Mouse (Mus musculus): ENCODE data around the gene Gm13272. TPM values are rescaled to one million over a fixed set of nuclear protein-coding genes. Genes with fewer than 3 reads are reported as not detected.

Gm13272 gene
- polyA plus RNA-seq (2021; fragmentation: Nextera tagmentation) = not detected in 2 replicates
- long read RNA-seq, experiment 1 = 0 reads
- long read RNA-seq, experiment 2 = 0 reads

GRCm38 (mm10) chr4:88779550-88779949 is at the start of gene Gm13272:
TSS of gene Gm13272 (plus strand) at chr4:88779850.

GRCm38 (mm10) chr4:88754818-88755340 is 24.8 kb upstream of the Gm13272 start, which contains the start of gene Gm13271:
TSS of gene Gm13271 (plus strand) at chr4:88754868.

GRCm38 (mm10) chr4:88759610-88760268 is 19.9 kb upstream of the Gm13272 start, which contains the start of gene Gm13283:
TSS of gene Gm13283 (plus strand) at chr4:88760119.

GRCm38 (mm10) chr4:88773534-88773933 is 6.1 kb upstream of the Gm13272 start, which contains the start of gene Gm13290:
TSS of gene Gm13290 (plus strand) at chr4:88773834.

GRCm38 (mm10) chr4:88776622-88777021 is 3.0 kb upstream of the Gm13272 start, which contains the start of gene Gm13289:
TSS of gene Gm13289 (plus strand) at chr4:88776922.

GRCm38 (mm10) chr4:88781831-88782230 is 2.2 kb downstream of the Gm13272 start, which contains the start of gene Ifnz:
TSS of gene Ifnz (plus strand) at chr4:88782131.

GRCm38 (mm10) chr4:88785409-88785808 is 5.8 kb downstream of the Gm13272 start, which contains the start of gene Gm13276:
TSS of gene Gm13276 (plus strand) at chr4:88785709.

GRCm38 (mm10) chr4:88788402-88788801 is 8.8 kb downstream of the Gm13272 start, which contains the start of gene Gm13277:
TSS of gene Gm13277 (plus strand) at chr4:88788632.

GRCm38 (mm10) chr4:88791250-88791649 is 11.6 kb downstream of the Gm13272 start, which contains the start of gene Gm13278:
TSS of gene Gm13278 (plus strand) at chr4:88791550.

GRCm38 (mm10) chr4:88793936-88794675 is 14.5 kb downstream of the Gm13272 start, which contains the start of gene Gm13275:
TSS of gene Gm13275 (plus strand) at chr4:88794487.

GRCm38 (mm10) chr4:88797097-88797496 is 17.4 kb downstream of the Gm13272 start, which contains the start of gene Gm13279:
TSS of gene Gm13279 (plus strand) at chr4:88797397.

GRCm38 (mm10) chr4:88799365-88799764 is 19.7 kb downstream of the Gm13272 start, which contains the start of gene Gm13285:
TSS of gene Gm13285 (plus strand) at chr4:88799665.

GRCm38 (mm10) chr4:88802954-88803353 is 23.3 kb downstream of the Gm13272 start, which contains the start of gene Gm13287:
TSS of gene Gm13287 (plus strand) at chr4:88803254.

GRCm38 (mm10) chr4:88805231-88805630 is 25.6 kb downstream of the Gm13272 start, which contains the start of gene Gm13288:
TSS of gene Gm13288 (plus strand) at chr4:88805531.

GRCm38 (mm10) chr4:88815928-88816327 is 36.3 kb downstream of the Gm13272 start, which contains the start of gene Ifna7:
TSS of gene Ifna7 (plus strand) at chr4:88816228.

GRCm38 (mm10) chr4:88819659-88820058 is 40.0 kb downstream of the Gm13272 start, which contains the start of gene Ifna11:
TSS of gene Ifna11 (plus strand) at chr4:88819959.

GRCm38 (mm10) chr4:88827116-88827515 is 47.5 kb downstream of the Gm13272 start, which contains the start of gene Ifna6:
TSS of gene Ifna6 (plus strand) at chr4:88827416.

Other genes with a start within 250 kb of the Gm13272 start
- not detected in 2 replicates for gene Ifna15, start 221.6 kb upstream of the Gm13272 start, polyA plus RNA-seq (2021; fragmentation: Nextera tagmentation)
- gene Ifna14, start 208.1 kb upstream of the Gm13272 start, polyA plus RNA-seq (2021; fragmentation: Nextera tagmentation) = not detected in 2 replicates
- not detected in 2 replicates for gene Ifna9, start 187.5 kb upstream of the Gm13272 start, polyA plus RNA-seq (2021; fragmentation: Nextera tagmentation)
- not detected in 2 replicates for gene Ifna12, start 176.5 kb upstream of the Gm13272 start, polyA plus RNA-seq (2021; fragmentation: Nextera tagmentation)
- gene C87499, start 145.4 kb upstream of the Gm13272 start, polyA plus RNA-seq (2021; fragmentation: Nextera tagmentation) = not detected in 2 replicates
- gene Ifna13, start 135.4 kb upstream of the Gm13272 start, polyA plus RNA-seq (2021; fragmentation: Nextera tagmentation) = not detected in 2 replicates
- not detected in 2 replicates for gene Ifna16, start 102.9 kb upstream of the Gm13272 start, polyA plus RNA-seq (2021; fragmentation: Nextera tagmentation)
- gene Ifna2, start 95.9 kb upstream of the Gm13272 start, polyA plus RNA-seq (2021; fragmentation: Nextera tagmentation) = not detected in 2 replicates
- gene Ifnab, start 88.5 kb upstream of the Gm13272 start, polyA plus RNA-seq (2021; fragmentation: Nextera tagmentation) = not detected in 2 replicates
- gene Gm26566, start 58.0 kb upstream of the Gm13272 start, polyA plus RNA-seq (2021; fragmentation: Nextera tagmentation) = 1.8 and 2.6 TPM in 2 replicates
- 60.6 and 82.7 TPM in 2 replicates for gene Klhl9, start 57.4 kb upstream of the Gm13272 start, polyA plus RNA-seq (2021; fragmentation: Nextera tagmentation)
- gene Gm13271, start 25.0 kb upstream of the Gm13272 start, polyA plus RNA-seq (2021; fragmentation: Nextera tagmentation) = not detected in 2 replicates
- not detected in 2 replicates for gene Gm13283, start 19.7 kb upstream of the Gm13272 start, polyA plus RNA-seq (2021; fragmentation: Nextera tagmentation)
- gene Gm13290, start 6.0 kb upstream of the Gm13272 start, polyA plus RNA-seq (2021; fragmentation: Nextera tagmentation) = not detected in 2 replicates
- gene Gm13289, start 2.9 kb upstream of the Gm13272 start, polyA plus RNA-seq (2021; fragmentation: Nextera tagmentation) = not detected in 2 replicates
- not detected in 2 replicates for gene Ifnz, start 2.3 kb downstream of the Gm13272 start, polyA plus RNA-seq (2021; fragmentation: Nextera tagmentation)
- gene Gm13276, start 5.9 kb downstream of the Gm13272 start, polyA plus RNA-seq (2021; fragmentation: Nextera tagmentation) = not detected in 2 replicates
- gene Gm13277, start 8.8 kb downstream of the Gm13272 start, polyA plus RNA-seq (2021; fragmentation: Nextera tagmentation) = not detected in 2 replicates
- not detected in 2 replicates for gene Gm13278, start 11.7 kb downstream of the Gm13272 start, polyA plus RNA-seq (2021; fragmentation: Nextera tagmentation)
- not detected in 2 replicates for gene Gm13275, start 14.6 kb downstream of the Gm13272 start, polyA plus RNA-seq (2021; fragmentation: Nextera tagmentation)
- gene Gm13279, start 17.5 kb downstream of the Gm13272 start, polyA plus RNA-seq (2021; fragmentation: Nextera tagmentation) = not detected in 2 replicates
- not detected in 2 replicates for gene Gm13285, start 19.8 kb downstream of the Gm13272 start, polyA plus RNA-seq (2021; fragmentation: Nextera tagmentation)
- not detected in 2 replicates for gene Gm13287, start 23.4 kb downstream of the Gm13272 start, polyA plus RNA-seq (2021; fragmentation: Nextera tagmentation)
- not detected in 2 replicates for gene Gm13288, start 25.7 kb downstream of the Gm13272 start, polyA plus RNA-seq (2021; fragmentation: Nextera tagmentation)
- not detected in 2 replicates for gene Ifna7, start 36.4 kb downstream of the Gm13272 start, polyA plus RNA-seq (2021; fragmentation: Nextera tagmentation)
- gene Ifna11, start 40.1 kb downstream of the Gm13272 start, polyA plus RNA-seq (2021; fragmentation: Nextera tagmentation) = not detected in 2 replicates
- gene Ifna6, start 47.6 kb downstream of the Gm13272 start, polyA plus RNA-seq (2021; fragmentation: Nextera tagmentation) = not detected in 2 replicates
- gene Ifna5, start 55.7 kb downstream of the Gm13272 start, polyA plus RNA-seq (2021; fragmentation: Nextera tagmentation) = not detected in 2 replicates
- gene Ifna4, start 62.0 kb downstream of the Gm13272 start, polyA plus RNA-seq (2021; fragmentation: Nextera tagmentation) = not detected in 2 replicates
- gene Ifna1, start 70.2 kb downstream of the Gm13272 start, polyA plus RNA-seq (2021; fragmentation: Nextera tagmentation) = not detected in 2 replicates
- gene Ifne, start 100.4 kb downstream of the Gm13272 start, polyA plus RNA-seq (2021; fragmentation: Nextera tagmentation) = not detected in 2 replicates

Measured in layer of hippocampus, adult 6 months (tissue).